Mouse (Mus musculus) cerebellum, adult 9-10 months (tissue): ENCODE data around the gene Hoxa9.

Source experiments
- DNase-seq: peaks from one replicate; pipeline ENCODE4 v3.0.0; 2022

Hoxa9 gene

GRCm38 (mm10) chr6:52177806-52178205 is 53.1 kb downstream of the Hoxa9 start:
- DNase-seq, result no peak

- no peak for DNase-seq
These were observed 53.7 kb downstream of the Hoxa9 start, which contains the start of gene 5730596B20Rik for GRCm38 (mm10) chr6:52177061-52177735. 5730596B20Rik (plus strand) TSS chr6:52177498.

- DNase-seq, result no peak
These were observed 54.5 kb downstream of the Hoxa9 start for GRCm38 (mm10) chr6:52176391-52176790.

GRCm38 (mm10) chr6:52175864-52176263 is 55.0 kb downstream of the Hoxa9 start:
- DNase-seq, result no peak

GRCm38 (mm10) chr6:52174968-52175751 is 55.7 kb downstream of the Hoxa9 start:
- no peak for DNase-seq

GRCm38 (mm10) chr6:52173648-52174047 is 57.2 kb downstream of the Hoxa9 start:
- no peak for DNase-seq
